Mouse (Mus musculus): ENCODE data around the gene Apod. TPM values are rescaled to one million over a fixed set of nuclear protein-coding genes. Genes with fewer than 3 reads are reported as not detected.

Gene Apod
- polyA plus RNA-seq, 1 experiment from 2014 or later: 7.8 TPM

DNA sequence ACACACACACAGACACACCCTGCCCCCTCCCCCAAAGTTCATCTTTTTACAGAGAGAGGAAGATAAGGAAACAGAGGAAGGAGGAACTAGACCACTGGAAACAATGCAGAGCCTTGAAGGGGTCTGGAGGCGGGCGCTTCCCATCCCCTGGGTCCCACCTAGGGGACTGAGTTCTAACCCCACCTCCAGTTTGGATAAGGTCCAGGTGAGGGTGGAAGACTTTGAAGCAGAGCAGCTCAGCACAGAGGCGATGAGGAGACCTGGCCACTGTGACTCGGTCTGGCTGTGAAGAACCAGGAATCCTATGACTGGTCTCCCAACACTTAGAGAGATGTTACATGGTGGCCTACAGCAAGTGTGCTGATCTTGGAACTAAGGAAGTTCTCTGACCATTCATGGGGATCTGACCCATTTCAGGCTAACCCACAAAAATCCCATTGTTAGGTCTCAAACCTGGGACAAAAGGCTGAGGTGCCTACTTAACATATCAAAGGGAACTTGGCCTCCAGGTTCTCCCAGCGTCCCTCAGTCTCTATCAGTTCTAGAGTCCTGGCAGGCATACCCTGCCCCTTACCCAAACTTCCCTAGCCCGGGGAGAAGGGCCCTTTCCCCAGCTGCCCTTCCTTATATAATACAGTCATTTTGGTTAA, 13.6 kb downstream of the Apod start:
- no peak for DNase-seq (ENCODE audit: low spot score)
- ATAC-seq (ENCODE audit: insufficient number of reproducible peaks, low FRiP score, low TSS enrichment, low read depth): no peak
- H3K27ac ChIP-seq (replicated peaks; ENCODE audit: low read depth, low read length): no peak overlapping the region

GRCm38 (mm10) chr16:31300467-31300866, 14.1 kb downstream of the Apod start:
- ATAC-seq (ENCODE audit: insufficient number of reproducible peaks, low FRiP score, low TSS enrichment, low read depth): no peak
- H3K4me3 ChIP-seq (ENCODE audit: low read depth, low read length): no peak overlapping the region
- no peaks in the 10 kb centered on the region for H3K9me3 ChIP-seq (ENCODE audit: control insufficient read depth, low read length)
- H3K27me3 ChIP-seq (ENCODE audit: control insufficient read depth, insufficient read depth, low read length): no peaks in the 10 kb centered on the region
- no peak overlapping the region for H3K9ac ChIP-seq (ENCODE audit: low read length)
- 41% methylated on average over 7 of the region's 7 CpGs for WGBS
- H3K27ac ChIP-seq (replicated peaks; ENCODE audit: low read depth, low read length): peak overlapping the region; percentile 45; the same call in 1 of the 2 replicates
- peaks cover 9% of the 10 kb centered on the region for H3K4me1 ChIP-seq (ENCODE audit: control insufficient read depth, insufficient read depth, low read length)
- H3K4me2 ChIP-seq (ENCODE audit: low read depth, severe bottlenecking): no peak overlapping the region
- no peaks in the 10 kb centered on the region for H3K36me3 ChIP-seq (ENCODE audit: control insufficient read depth, insufficient read depth, low read length)
- peak; percentile 56 for DNase-seq (ENCODE audit: low spot score)

More for the DNA sequence above, 13.6 kb downstream of the Apod start:
- 86% methylated on average over 6 of the region's 6 CpGs for WGBS
- Histone ChIP-seq H3K4me1 (ENCODE audit: control insufficient read depth, insufficient read depth, low read length) (peaks cover 9% of the 10 kb centered on the region), H3K4me3 (ENCODE audit: low read depth, low read length) (no peak overlapping the region), H3K9me3 (ENCODE audit: control insufficient read depth, low read length) (no peaks in the 10 kb centered on the region), H3K9ac (ENCODE audit: low read length) (no peak overlapping the region), H3K27me3 (ENCODE audit: control insufficient read depth, insufficient read depth, low read length) (no peaks in the 10 kb centered on the region), H3K36me3 (ENCODE audit: control insufficient read depth, insufficient read depth, low read length) (no peaks in the 10 kb centered on the region), H3K4me2 (ENCODE audit: low read depth, severe bottlenecking) (no peak overlapping the region)

GRCm38 (mm10) chr16:31299960-31300353, 14.7 kb downstream of the Apod start:
- no peaks in the 10 kb centered on the region for H3K27me3 ChIP-seq (ENCODE audit: control insufficient read depth, insufficient read depth, low read length)
- peak overlapping the region; percentile 45; the same call in 1 of the 2 replicates for H3K27ac ChIP-seq (replicated peaks; ENCODE audit: low read depth, low read length)
- WGBS: 49% methylated on average over 3 of the region's 3 CpGs
- H3K9me3 ChIP-seq (ENCODE audit: control insufficient read depth, low read length): no peaks in the 10 kb centered on the region
- H3K4me2 ChIP-seq (ENCODE audit: low read depth, severe bottlenecking): no peak overlapping the region
- H3K4me1 ChIP-seq (ENCODE audit: control insufficient read depth, insufficient read depth, low read length): peaks cover 9% of the 10 kb centered on the region
- H3K9ac ChIP-seq (ENCODE audit: low read length): no peak overlapping the region
- no peak overlapping the region for H3K4me3 ChIP-seq (ENCODE audit: low read depth, low read length)
- H3K36me3 ChIP-seq (ENCODE audit: control insufficient read depth, insufficient read depth, low read length): no peaks in the 10 kb centered on the region
- ATAC-seq (ENCODE audit: insufficient number of reproducible peaks, low FRiP score, low TSS enrichment, low read depth) (no peak), DNase-seq (ENCODE audit: low spot score) (no peak)

DNA sequence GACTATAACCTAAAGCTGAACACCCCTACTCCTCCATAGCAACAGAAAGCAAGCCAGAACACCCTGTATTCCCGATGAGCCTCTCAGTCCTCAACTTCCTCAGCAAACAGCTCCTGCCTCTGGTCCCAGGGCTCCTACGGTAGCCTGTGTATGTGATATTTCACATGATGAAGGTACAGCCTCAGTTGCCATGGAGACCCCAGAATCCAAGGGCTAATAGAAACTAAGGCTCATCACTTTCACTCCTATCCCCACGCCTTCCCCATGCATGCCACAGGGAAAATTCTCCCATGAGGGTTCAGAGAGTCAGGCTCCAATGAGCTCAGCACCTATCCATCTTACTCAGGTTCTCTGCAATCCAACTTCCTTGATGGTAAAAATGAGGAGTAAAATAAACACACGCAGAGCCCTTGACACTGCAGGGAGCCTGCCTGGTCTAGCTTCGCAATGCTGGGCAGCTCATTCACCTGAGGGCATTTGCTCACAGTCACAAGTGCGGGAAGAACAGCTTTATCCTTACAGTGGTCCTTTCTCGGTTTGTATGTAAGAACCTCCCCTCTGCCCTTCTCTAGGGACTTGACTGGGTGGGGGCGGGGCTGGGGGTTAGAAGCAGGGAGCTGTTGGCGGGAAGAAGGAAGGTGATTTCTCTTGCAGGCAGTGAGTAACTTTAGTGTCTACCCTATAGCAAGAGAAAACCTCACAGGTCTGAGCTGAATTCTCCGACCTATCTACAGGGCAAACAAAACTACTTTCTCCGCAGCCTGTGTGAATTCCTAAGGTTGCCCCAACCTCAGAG, 15.2 kb downstream of the Apod start:
- Histone ChIP-seq H3K36me3 (ENCODE audit: control insufficient read depth, insufficient read depth, low read length) (no peaks in the 10 kb centered on the region), H3K4me1 (ENCODE audit: control insufficient read depth, insufficient read depth, low read length) (peaks cover 9% of the 10 kb centered on the region), H3K27me3 (ENCODE audit: control insufficient read depth, insufficient read depth, low read length) (no peaks in the 10 kb centered on the region), H3K9ac (ENCODE audit: low read length) (no peak overlapping the region), H3K4me3 (ENCODE audit: low read depth, low read length) (no peak overlapping the region), H3K27ac (replicated peaks; ENCODE audit: low read depth, low read length) (no peak overlapping the region; the same call in 1 of the 2 replicates), H3K9me3 (ENCODE audit: control insufficient read depth, low read length) (no peaks in the 10 kb centered on the region), H3K4me2 (ENCODE audit: low read depth, severe bottlenecking) (no peak overlapping the region)
- DNase-seq (ENCODE audit: low spot score): no peak
- 34% methylated on average over 11 of the region's 11 CpGs for WGBS
- ATAC-seq (ENCODE audit: insufficient number of reproducible peaks, low FRiP score, low TSS enrichment, low read depth): no peak

- WGBS: 93% methylated on average over 7 of the region's 7 CpGs
Observed at GRCm38 (mm10) chr16:31297113-31297512, 17.5 kb downstream of the Apod start.

DNA sequence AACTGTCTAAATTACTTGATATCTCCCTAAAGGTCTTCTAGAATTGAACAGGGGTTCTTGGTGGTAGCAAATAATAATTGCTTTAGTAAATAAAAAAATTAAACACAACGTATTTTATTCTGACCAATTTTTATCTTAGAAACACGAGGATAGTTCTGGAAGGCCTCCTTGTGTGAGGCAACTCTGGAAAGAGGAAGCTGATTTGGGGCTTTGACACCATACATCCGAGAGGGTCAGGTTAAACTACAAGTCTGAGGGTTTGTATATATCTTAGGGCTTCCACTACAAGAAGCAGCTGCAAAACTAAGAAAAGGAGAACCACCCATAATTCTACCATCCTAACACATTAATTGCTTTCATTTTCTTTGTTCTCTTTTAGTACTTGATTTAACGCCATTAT, 20.8 kb downstream of the Apod start:
- H3K4me3 ChIP-seq (ENCODE audit: low read depth, low read length): no peak overlapping the region
- H3K9me3 ChIP-seq (ENCODE audit: control insufficient read depth, low read length): no peaks in the 10 kb centered on the region
- H3K4me1 ChIP-seq (ENCODE audit: control insufficient read depth, insufficient read depth, low read length): no peaks in the 10 kb centered on the region
- WGBS: 75% methylated on average over 4 of the region's 4 CpGs
- no peaks in the 10 kb centered on the region for H3K36me3 ChIP-seq (ENCODE audit: control insufficient read depth, insufficient read depth, low read length)
- H3K4me2 ChIP-seq (ENCODE audit: low read depth, severe bottlenecking): no peak overlapping the region
- ATAC-seq (ENCODE audit: insufficient number of reproducible peaks, low FRiP score, low TSS enrichment, low read depth) (no peak), DNase-seq (ENCODE audit: low spot score) (no peak)
- no peaks in the 10 kb centered on the region for H3K27me3 ChIP-seq (ENCODE audit: control insufficient read depth, insufficient read depth, low read length)
- no peak overlapping the region for H3K9ac ChIP-seq (ENCODE audit: low read length)
- no peak overlapping the region for H3K27ac ChIP-seq (replicated peaks; ENCODE audit: low read depth, low read length)

More at GRCm38 (mm10) chr16:31297113-31297512, 17.5 kb downstream of the Apod start:
- no peak overlapping the region for H3K27ac ChIP-seq (replicated peaks; ENCODE audit: low read depth, low read length)
- H3K9me3 ChIP-seq (ENCODE audit: control insufficient read depth, low read length): no peaks in the 10 kb centered on the region
- peaks cover 9% of the 10 kb centered on the region for H3K4me1 ChIP-seq (ENCODE audit: control insufficient read depth, insufficient read depth, low read length)
- H3K9ac ChIP-seq (ENCODE audit: low read length): no peak overlapping the region
- no peak for ATAC-seq (ENCODE audit: insufficient number of reproducible peaks, low FRiP score, low TSS enrichment, low read depth)
- H3K27me3 ChIP-seq (ENCODE audit: control insufficient read depth, insufficient read depth, low read length): no peaks in the 10 kb centered on the region
- H3K4me3 ChIP-seq (ENCODE audit: low read depth, low read length): no peak overlapping the region
- H3K36me3 ChIP-seq (ENCODE audit: control insufficient read depth, insufficient read depth, low read length): no peaks in the 10 kb centered on the region
- H3K4me2 ChIP-seq (ENCODE audit: low read depth, severe bottlenecking): no peak overlapping the region
- no peak for DNase-seq (ENCODE audit: low spot score)

GRCm38 (mm10) chr16:31290751-31291365, 23.8 kb downstream of the Apod start:
- Histone ChIP-seq H3K27ac (replicated peaks; ENCODE audit: low read depth, low read length) (no peak overlapping the region), H3K9me3 (ENCODE audit: control insufficient read depth, low read length) (no peaks in the 10 kb centered on the region), H3K4me2 (ENCODE audit: low read depth, severe bottlenecking) (no peak overlapping the region), H3K9ac (ENCODE audit: low read length) (no peak overlapping the region), H3K4me3 (ENCODE audit: low read depth, low read length) (no peak overlapping the region), H3K27me3 (ENCODE audit: control insufficient read depth, insufficient read depth, low read length) (no peaks in the 10 kb centered on the region), H3K4me1 (ENCODE audit: control insufficient read depth, insufficient read depth, low read length) (no peaks in the 10 kb centered on the region), H3K36me3 (ENCODE audit: control insufficient read depth, insufficient read depth, low read length) (no peaks in the 10 kb centered on the region)
- 86% methylated on average over 7 of the region's 7 CpGs for WGBS
- ATAC-seq (ENCODE audit: insufficient number of reproducible peaks, low FRiP score, low TSS enrichment, low read depth) (no peak), DNase-seq (ENCODE audit: low spot score) (no peak)

DNA sequence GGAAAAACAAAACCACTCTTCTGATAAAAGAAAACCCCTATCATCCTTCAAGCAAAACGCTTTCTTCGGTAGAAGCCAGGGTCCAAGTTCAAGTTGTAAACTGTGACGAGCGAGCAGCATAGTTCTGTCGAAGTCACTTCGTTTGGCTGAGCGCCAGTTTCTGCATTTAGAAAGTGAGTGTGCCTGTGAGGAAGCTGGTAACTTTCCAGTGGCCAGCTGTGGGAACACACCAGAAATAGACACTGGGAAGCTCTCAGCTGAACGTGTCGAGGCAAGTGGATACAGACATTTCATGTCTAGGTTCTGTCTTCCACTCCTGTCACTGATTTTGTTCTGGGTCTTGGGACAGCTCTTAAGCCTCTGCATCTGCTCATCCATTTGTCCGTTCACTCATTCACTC, 24.3 kb downstream of the Apod start:
- H3K36me3 ChIP-seq (ENCODE audit: control insufficient read depth, insufficient read depth, low read length): no peaks in the 10 kb centered on the region
- no peak overlapping the region for H3K9ac ChIP-seq (ENCODE audit: low read length)
- 68% methylated on average over 10 of the region's 10 CpGs for WGBS
- no peak for DNase-seq (ENCODE audit: low spot score)
- no peak overlapping the region for H3K4me2 ChIP-seq (ENCODE audit: low read depth, severe bottlenecking)
- H3K27ac ChIP-seq (replicated peaks; ENCODE audit: low read depth, low read length): no peak overlapping the region
- no peaks in the 10 kb centered on the region for H3K9me3 ChIP-seq (ENCODE audit: control insufficient read depth, low read length)
- H3K4me1 ChIP-seq (ENCODE audit: control insufficient read depth, insufficient read depth, low read length): no peaks in the 10 kb centered on the region
- H3K4me3 ChIP-seq (ENCODE audit: low read depth, low read length): no peak overlapping the region
- no peak for ATAC-seq (ENCODE audit: insufficient number of reproducible peaks, low FRiP score, low TSS enrichment, low read depth)
- H3K27me3 ChIP-seq (ENCODE audit: control insufficient read depth, insufficient read depth, low read length): no peaks in the 10 kb centered on the region

All from limb, embryonic 11.5 days (tissue).